Mouse (Mus musculus) midbrain, embryonic 12.5 days (tissue): ENCODE results near the gene Snx19. TPM values are rescaled to one million over a fixed set of nuclear protein-coding genes. Genes with fewer than 3 reads are reported as not detected.
A peak's percentile ranks its signal among the peaks of the same experiment; 100 is the strongest.

ENCODE experiments used
- ATAC-seq: fragments of 200-750 bp; cut with Nextera tagmentation; 2 replicates; pipeline ENCODE4 v1.8.0; 2017; ENCODE audit warnings: low read depth, moderate TSS enrichment, moderate library complexity; ENCODE audit not compliant: low FRiP score
- H3K27ac ChIP-seq: fragments of 300-500 bp; sonication (generic); replicated peaks from 2 replicates; pipeline ENCODE4 v1.5.1; 2016; ENCODE audit warnings: mild to moderate bottlenecking
- H3K27me3 ChIP-seq: fragments of 300-500 bp; sonication (generic); 2 replicates; pipeline ENCODE4 v1.6.1; 2016; ENCODE audit warnings: mild to moderate bottlenecking
- H3K36me3 ChIP-seq: fragments of 300-500 bp; sonication (generic); 2 replicates; pipeline ENCODE4 v1.6.1; 2016
- H3K4me1 ChIP-seq: fragments of 300-500 bp; sonication (generic); 2 replicates; pipeline ENCODE4 v1.6.1; 2016
- H3K4me2 ChIP-seq: fragments of 300-500 bp; sonication (generic); replicated peaks from 2 replicates; pipeline ENCODE4 v1.6.1; 2016; ENCODE audit warnings: mild to moderate bottlenecking, moderate library complexity
- H3K4me3 ChIP-seq: fragments of 300-500 bp; sonication (generic); 2 replicates; pipeline ENCODE4 v1.5.1; 2016; ENCODE audit warnings: mild to moderate bottlenecking
- H3K9ac ChIP-seq: fragments of 300-500 bp; sonication (generic); replicated peaks from 2 replicates; pipeline ENCODE4 v1.6.1; 2016; ENCODE audit warnings: mild to moderate bottlenecking, moderate library complexity
- H3K9me3 ChIP-seq: fragments of 300-500 bp; sonication (generic); 2 replicates; pipeline ENCODE4 v1.6.1; 2016; ENCODE audit warnings: mild to moderate bottlenecking
- WGBS: fragments of 180-500 bp; shearing (Covaris S2); methylation state at CpG from one replicate; pipeline ENCODE4 v1.1.7; 2016; 5-methylcytosine and 5-hydroxymethylcytosine counted together
- polyA plus RNA-seq: library from polyadenylated mRNA; unstranded; fragments of >200 nt; fragmentation: Nextera tagmentation; extraction: Ambion mirVana; gene quantifications from 2 replicates; pipeline ENCODE4 v1.2.1, GENCODE M21; 2016

Gene Snx19
- polyA plus RNA-seq, 1 experiment from 2014 or later, result 27.8 TPM

DNA sequence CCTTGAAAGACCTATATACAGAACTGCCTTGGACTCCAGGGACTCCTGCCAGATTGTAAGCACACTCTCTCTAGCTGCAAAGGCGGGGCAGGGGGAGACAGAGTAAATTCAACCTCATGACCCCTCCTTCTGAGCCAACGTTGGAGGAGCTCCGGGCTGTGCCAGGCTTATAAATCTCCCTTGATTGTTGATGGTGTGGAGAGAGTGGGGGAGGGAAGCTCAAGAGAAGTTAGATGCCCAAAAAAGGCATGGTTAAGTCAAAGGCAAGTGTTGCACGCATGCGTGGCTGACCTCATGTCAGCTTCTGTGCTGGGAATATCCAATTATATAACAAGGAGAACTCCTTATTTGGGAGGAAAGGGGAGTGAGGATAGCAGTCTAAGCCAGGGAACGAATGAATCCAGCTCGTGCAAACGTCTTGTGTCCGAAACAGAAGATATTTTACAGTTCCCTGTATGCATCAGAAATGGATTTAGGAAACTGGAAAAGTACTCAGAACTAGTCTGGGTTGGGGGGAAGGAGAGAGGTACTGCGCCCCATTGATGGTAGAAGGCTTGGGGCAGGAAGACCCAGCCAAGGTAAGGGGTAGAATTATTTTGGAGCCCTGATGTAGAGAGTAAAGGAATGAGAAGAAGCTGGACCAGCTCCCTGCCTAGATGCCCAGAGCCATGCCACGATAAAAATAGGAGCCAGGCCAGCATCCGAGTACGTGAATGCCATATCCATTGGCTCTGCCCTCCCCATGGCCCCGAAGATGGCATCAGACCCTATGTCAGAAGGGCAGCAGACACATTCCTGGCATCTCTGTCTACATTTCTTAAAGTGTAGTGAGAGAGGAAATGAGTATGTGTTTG lies 18.6 kb downstream of the Snx19 start:
- H3K4me3 ChIP-seq, result no peak overlapping the region
- H3K4me1 ChIP-seq, result peaks cover 10% of the 10 kb centered on the region
- no peaks in the 10 kb centered on the region for H3K9me3 ChIP-seq
- WGBS, result 86% methylated on average over 14 of the region's 14 CpGs
- no peak for ATAC-seq
- H3K9ac ChIP-seq, result no peak overlapping the region
- H3K27ac ChIP-seq, result no peak overlapping the region
- H3K4me2 ChIP-seq, result no peak overlapping the region
- peaks cover 61% of the 10 kb centered on the region for H3K36me3 ChIP-seq
- no peaks in the 10 kb centered on the region for H3K27me3 ChIP-seq

DNA sequence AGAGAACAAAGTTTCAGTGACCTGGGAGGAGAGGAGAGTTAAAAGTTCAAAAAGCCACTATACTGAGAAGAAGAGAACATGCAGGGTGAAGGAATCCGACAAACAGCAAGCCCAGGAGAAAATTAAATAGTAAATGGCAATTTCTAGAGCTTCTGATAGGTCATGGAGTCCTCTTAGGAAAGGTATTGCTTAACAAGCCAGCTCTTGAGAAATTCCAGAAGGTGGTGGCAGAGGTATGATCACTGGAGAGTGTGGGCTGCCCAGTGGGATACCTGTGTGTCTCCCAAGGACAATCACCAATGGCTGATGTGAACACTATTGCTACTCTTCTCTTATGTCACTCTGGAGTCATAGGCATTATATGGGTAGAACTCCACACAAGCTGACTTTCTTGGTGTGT lies 19.2 kb downstream of the Snx19 start:
- no peak overlapping the region for H3K4me2 ChIP-seq
- H3K9ac ChIP-seq, result no peak overlapping the region
- H3K4me1 ChIP-seq, result peaks cover 10% of the 10 kb centered on the region
- peaks cover 62% of the 10 kb centered on the region for H3K36me3 ChIP-seq
- H3K27ac ChIP-seq, result no peak overlapping the region
- H3K27me3 ChIP-seq, result no peaks in the 10 kb centered on the region
- 95% methylated on average over 1 of the region's 1 CpGs for WGBS
- no peak for ATAC-seq
- no peak overlapping the region for H3K4me3 ChIP-seq
- no peaks in the 10 kb centered on the region for H3K9me3 ChIP-seq

DNA sequence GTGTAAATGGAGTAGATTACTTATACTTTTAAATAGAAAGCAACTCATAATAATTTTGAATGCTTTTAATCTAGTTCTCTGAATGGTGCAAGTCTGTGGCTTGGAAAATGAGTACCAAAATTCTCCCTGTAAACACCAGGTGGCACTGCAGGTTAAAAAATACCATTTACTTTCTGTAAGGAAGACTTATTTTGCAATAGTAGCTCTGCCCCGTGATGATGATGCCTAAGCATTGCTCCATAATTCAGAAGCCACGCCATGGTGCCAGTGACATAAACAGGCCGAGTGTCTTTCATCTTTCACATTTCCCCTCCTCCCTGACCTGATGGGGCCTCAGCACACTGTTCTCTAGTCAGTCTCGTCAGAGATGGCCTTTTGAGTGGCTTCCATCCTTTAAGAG lies 21.6 kb downstream of the Snx19 start:
- ATAC-seq, result no peak
- Histone ChIP-seq H3K4me2 (no peak overlapping the region), H3K9me3 (no peaks in the 10 kb centered on the region), H3K9ac (no peak overlapping the region), H3K27ac (no peak overlapping the region), H3K4me1 (peaks cover 10% of the 10 kb centered on the region), H3K27me3 (no peaks in the 10 kb centered on the region), H3K36me3 (peaks cover 59% of the 10 kb centered on the region), H3K4me3 (no peak overlapping the region)
- 33% methylated on average over 4 of the region's 4 CpGs for WGBS

DNA sequence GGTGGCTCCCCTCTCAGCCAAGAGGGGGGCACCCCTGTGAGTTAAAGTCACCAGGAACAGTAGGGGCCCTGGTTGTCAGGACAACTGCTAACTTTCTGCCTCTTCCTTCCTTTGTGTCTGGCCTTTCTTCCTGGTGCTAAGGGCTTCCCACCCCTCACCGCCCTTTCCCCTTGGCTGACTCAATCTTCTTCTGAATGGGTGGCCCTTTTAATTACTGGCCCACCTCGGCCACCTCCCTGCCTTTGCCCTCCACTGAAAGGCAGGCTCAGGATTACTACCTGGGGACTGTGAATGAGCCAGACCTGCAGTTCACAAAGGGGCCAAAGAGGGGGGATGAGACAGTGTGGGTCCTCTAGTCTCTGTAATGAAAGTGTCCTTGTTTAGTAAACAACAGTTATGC lies 23.0 kb downstream of the Snx19 start:
- no peak overlapping the region for H3K9ac ChIP-seq
- no peak overlapping the region for H3K27ac ChIP-seq
- 3% methylated on average over 2 of the region's 2 CpGs for WGBS
- ATAC-seq, result no peak
- H3K4me2 ChIP-seq, result no peak overlapping the region
- H3K27me3 ChIP-seq, result no peaks in the 10 kb centered on the region
- H3K4me3 ChIP-seq, result no peak overlapping the region
- no peaks in the 10 kb centered on the region for H3K9me3 ChIP-seq
- peaks cover 45% of the 10 kb centered on the region for H3K36me3 ChIP-seq
- peaks cover 10% of the 10 kb centered on the region for H3K4me1 ChIP-seq

DNA sequence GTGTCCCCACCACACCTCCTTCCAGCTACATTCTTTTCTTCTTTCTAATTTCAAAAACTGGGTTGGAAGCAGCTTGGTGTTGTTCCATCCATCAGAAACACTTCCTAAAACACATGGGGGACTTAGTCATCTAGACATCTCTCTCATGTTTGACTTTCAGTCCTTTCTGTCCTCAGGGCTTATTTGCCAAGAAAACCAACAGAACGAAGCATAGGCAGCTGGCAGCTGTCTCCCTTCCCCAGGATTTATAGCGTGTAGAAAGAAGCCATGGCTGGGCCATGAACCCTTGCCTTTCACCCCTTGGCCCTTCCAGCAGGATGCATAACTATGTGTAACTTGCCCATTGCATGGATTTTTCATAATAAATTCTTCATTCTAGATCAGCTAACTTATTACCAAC lies 23.9 kb downstream of the Snx19 start:
- no peaks in the 10 kb centered on the region for H3K27me3 ChIP-seq
- H3K9me3 ChIP-seq, result no peaks in the 10 kb centered on the region
- peaks cover 37% of the 10 kb centered on the region for H3K36me3 ChIP-seq
- peaks cover 10% of the 10 kb centered on the region for H3K4me1 ChIP-seq
- no peak overlapping the region for H3K4me2 ChIP-seq
- H3K27ac ChIP-seq, result no peak overlapping the region
- WGBS, result 82% methylated on average over 2 of the region's 2 CpGs
- H3K4me3 ChIP-seq, result no peak overlapping the region
- H3K9ac ChIP-seq, result no peak overlapping the region
- no peak for ATAC-seq

DNA sequence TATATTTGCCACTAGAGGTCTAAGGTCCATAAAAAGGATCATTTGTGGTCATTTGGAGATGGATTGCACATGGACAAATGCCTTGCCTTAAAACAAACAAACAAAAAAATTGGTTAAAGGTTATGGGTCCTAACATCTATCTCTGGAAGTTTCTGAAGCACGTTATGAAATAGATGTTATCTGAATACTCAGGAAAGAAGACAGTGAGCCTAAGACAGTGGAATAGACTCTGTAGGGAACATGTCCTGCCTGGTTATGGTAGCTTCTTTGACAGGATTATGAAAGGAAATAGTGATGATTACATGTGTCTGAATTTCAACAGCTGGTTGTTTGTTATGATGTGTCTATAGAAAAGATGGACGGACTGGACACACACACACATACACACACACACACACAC lies 27.6 kb downstream of the Snx19 start:
- Histone ChIP-seq H3K27me3 (no peaks in the 10 kb centered on the region), H3K9me3 (no peaks in the 10 kb centered on the region), H3K9ac (no peak overlapping the region), H3K36me3 (peaks cover 43% of the 10 kb centered on the region), H3K4me1 (peaks cover 7% of the 10 kb centered on the region), H3K27ac (no peak overlapping the region), H3K4me3 (no peak overlapping the region), H3K4me2 (no peak overlapping the region)
- ATAC-seq, result no peak
- WGBS, result 92% methylated on average over 2 of the region's 2 CpGs

DNA sequence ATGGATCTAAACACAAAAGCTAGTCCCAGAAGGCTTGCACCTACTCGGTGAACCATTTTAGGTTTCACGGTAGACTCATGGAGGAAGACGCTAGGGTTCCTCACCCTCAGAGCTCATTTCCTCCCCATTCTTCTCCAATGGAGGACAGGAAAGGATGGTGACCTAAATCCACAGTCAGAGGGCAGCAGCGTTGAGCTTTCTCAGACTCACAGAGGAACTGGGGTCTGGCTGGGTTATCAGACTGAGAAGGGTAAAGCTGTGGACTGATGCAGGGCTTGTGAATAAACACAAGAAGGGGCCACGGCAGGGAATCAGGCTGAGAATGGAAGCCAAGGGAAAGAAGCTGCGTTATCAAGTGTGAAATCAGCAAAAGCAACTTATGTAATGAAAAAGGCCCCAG lies 29.3 kb downstream of the Snx19 start:
- H3K4me3 ChIP-seq, result no peak overlapping the region
- 86% methylated on average over 6 of the region's 6 CpGs for WGBS
- no peak for ATAC-seq
- H3K9ac ChIP-seq, result no peak overlapping the region
- H3K4me1 ChIP-seq, result no peaks in the 10 kb centered on the region
- peaks cover 35% of the 10 kb centered on the region for H3K36me3 ChIP-seq
- H3K27me3 ChIP-seq, result no peaks in the 10 kb centered on the region
- no peak overlapping the region for H3K27ac ChIP-seq
- H3K4me2 ChIP-seq, result no peak overlapping the region
- no peaks in the 10 kb centered on the region for H3K9me3 ChIP-seq

DNA sequence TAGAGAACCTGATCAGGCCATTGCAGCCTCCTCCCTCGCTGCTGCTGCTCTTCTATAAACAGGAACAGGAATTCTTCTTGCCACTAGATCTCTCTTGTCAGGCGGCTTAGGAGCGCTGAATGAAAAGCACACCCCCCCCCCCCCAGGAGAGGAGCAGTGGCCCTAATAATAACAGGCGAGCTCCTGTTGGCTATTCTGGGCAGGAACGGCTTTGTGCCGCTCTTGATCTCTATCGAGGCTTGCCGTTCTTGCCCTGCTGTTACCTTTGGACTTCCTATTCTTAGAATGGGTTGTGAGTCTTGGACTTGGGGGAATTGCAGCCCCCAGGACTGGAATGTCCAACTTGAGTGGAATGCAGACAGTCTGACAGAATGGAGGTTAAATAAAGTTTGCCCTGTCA lies 33.6 kb downstream of the Snx19 start:
- no peaks in the 10 kb centered on the region for H3K9me3 ChIP-seq
- no peaks in the 10 kb centered on the region for H3K4me1 ChIP-seq
- H3K27me3 ChIP-seq, result no peaks in the 10 kb centered on the region
- 84% methylated on average over 8 of the region's 8 CpGs for WGBS
- peaks cover 53% of the 10 kb centered on the region for H3K36me3 ChIP-seq
- no peak overlapping the region for H3K27ac ChIP-seq
- no peak overlapping the region for H3K4me3 ChIP-seq
- no peak overlapping the region for H3K9ac ChIP-seq
- H3K4me2 ChIP-seq, result no peak overlapping the region
- no peak for ATAC-seq

DNA sequence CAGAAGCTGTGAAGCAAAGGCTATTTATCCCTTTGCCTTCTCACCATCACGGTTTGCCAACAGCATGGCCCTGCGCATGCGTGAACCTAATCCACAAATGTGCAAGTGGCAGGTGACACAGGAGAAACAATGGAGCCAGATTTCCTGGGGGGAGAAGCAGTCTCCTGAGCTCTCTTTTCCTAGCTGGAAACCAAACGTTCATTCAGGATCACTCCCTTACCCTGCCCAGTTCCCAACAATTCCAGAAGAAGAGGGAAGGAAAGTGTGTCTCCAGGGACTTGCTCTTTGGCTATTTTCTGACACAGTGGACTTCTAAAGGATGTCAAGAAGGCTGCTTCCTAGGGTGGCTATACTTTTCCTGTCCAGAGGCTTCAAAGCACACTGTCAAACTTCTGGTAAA lies 37.8 kb downstream of the Snx19 start:
- no peak for ATAC-seq
- H3K27me3 ChIP-seq, result no peaks in the 10 kb centered on the region
- no peak overlapping the region for H3K4me3 ChIP-seq
- no peak overlapping the region for H3K27ac ChIP-seq
- H3K9ac ChIP-seq, result no peak overlapping the region
- WGBS, result 86% methylated on average over 4 of the region's 4 CpGs
- H3K4me2 ChIP-seq, result no peak overlapping the region
- no peaks in the 10 kb centered on the region for H3K4me1 ChIP-seq
- peaks cover 62% of the 10 kb centered on the region for H3K36me3 ChIP-seq
- H3K9me3 ChIP-seq, result no peaks in the 10 kb centered on the region

DNA sequence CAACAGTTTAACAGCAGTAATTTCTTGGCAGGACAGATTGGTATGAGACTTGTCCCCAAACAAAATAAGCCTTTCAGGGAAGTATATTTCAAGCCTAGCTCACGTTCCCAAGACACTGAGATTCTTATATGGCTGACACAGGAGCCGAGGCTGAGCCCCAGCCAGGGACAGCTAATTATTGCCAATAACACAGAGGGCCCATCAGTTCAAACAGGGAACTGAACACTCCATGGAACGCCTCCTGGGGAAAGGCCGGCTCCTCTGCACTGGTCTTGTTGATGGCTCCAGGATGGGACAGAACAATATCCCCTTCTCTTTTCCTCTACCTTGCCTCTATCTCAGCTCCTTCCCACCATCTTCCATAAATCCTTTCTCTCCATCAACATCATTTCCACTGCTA lies 53.1 kb downstream of the Snx19 start:
- no peaks in the 10 kb centered on the region for H3K36me3 ChIP-seq
- no peak overlapping the region for H3K27ac ChIP-seq
- no peak overlapping the region for H3K9ac ChIP-seq
- no peaks in the 10 kb centered on the region for H3K4me1 ChIP-seq
- H3K4me3 ChIP-seq, result no peak overlapping the region
- no peaks in the 10 kb centered on the region for H3K9me3 ChIP-seq
- H3K4me2 ChIP-seq, result no peak overlapping the region
- WGBS, result 72% methylated on average over 4 of the region's 4 CpGs
- H3K27me3 ChIP-seq, result peaks cover 4% of the 10 kb centered on the region; the same call in 1 of the 2 replicates
- no peak for ATAC-seq

DNA sequence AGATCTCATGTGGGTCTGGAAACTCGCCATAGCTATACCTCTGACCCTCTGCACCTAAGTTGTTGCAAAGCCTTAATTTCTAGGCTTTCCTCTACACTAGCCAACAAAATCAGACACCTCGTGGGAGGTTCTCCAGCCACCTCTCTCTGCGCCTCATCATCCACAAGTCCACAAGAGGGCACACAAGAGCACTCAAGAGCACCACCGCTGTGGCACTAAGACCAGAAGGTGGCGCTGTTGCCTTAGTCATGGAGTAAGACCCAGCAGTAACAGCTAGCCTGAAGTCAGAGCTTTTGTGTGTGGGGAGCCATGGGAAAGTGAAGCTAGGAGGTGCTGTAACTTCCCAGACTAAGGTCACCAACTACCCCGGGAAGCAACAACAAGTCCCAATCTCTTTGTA lies 53.6 kb downstream of the Snx19 start:
- H3K4me3 ChIP-seq, result no peak overlapping the region
- H3K27ac ChIP-seq, result no peak overlapping the region

DNA sequence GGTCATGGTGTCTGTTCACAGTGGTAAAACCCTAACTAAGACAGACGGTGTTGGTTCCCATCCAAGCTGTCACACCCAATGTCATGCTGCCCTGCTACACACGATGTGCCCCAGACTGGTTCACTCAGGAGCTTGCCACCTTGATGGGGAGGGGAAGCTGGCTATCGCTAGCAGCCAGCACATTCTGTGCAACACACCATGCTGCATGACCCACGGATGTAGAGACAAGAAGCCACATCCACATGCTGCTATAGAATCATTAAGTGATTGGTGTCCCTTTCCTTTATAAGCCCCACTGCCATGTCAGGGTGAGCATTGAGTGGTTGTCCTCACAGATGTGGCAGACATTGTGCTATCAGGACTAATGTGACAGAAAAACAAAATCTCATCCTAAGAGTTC lies 55.2 kb downstream of the Snx19 start:
- no peaks in the 10 kb centered on the region for H3K36me3 ChIP-seq
- no peak overlapping the region for H3K4me2 ChIP-seq
- peaks cover 4% of the 10 kb centered on the region; the same call in 1 of the 2 replicates for H3K27me3 ChIP-seq
- no peaks in the 10 kb centered on the region for H3K4me1 ChIP-seq
- no peak overlapping the region for H3K9ac ChIP-seq
- 83% methylated on average over 4 of the region's 4 CpGs for WGBS
- H3K27ac ChIP-seq, result no peak overlapping the region
- no peaks in the 10 kb centered on the region for H3K9me3 ChIP-seq
- no peak for ATAC-seq
- H3K4me3 ChIP-seq, result no peak overlapping the region

More for the DNA sequence above, 53.6 kb downstream of the Snx19 start:
- H3K4me2 ChIP-seq, result no peak overlapping the region
- ATAC-seq, result peak; percentile 89
- no peaks in the 10 kb centered on the region for H3K36me3 ChIP-seq
- WGBS, result 3% methylated on average over 6 of the region's 6 CpGs
- peaks cover 4% of the 10 kb centered on the region; the same call in 1 of the 2 replicates for H3K27me3 ChIP-seq
- no peaks in the 10 kb centered on the region for H3K4me1 ChIP-seq
- no peaks in the 10 kb centered on the region for H3K9me3 ChIP-seq
- H3K9ac ChIP-seq, result no peak overlapping the region

DNA sequence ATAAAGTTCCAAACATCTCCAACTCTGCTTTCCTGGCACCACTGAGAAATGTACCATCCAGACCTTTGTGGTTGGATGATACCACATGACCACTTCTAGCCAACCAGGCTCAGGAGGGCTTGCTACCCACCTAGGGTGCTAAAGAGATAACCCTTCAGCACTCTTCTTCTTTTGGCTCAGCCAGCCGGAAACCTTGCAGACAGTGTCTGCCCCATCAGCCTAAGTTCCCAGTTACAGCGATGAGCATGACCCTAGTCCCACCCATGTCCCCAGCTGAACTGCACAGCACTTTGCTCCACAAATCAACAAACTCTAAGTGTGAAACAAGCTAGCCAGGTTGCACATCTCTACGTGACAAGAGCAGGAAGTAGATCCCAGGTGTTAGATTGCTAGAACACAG lies 57.3 kb downstream of the Snx19 start:
- 93% methylated on average over 3 of the region's 3 CpGs for WGBS
- Histone ChIP-seq H3K4me2 (no peak overlapping the region), H3K4me3 (no peak overlapping the region), H3K36me3 (no peaks in the 10 kb centered on the region), H3K9me3 (no peaks in the 10 kb centered on the region), H3K4me1 (no peaks in the 10 kb centered on the region), H3K9ac (no peak overlapping the region), H3K27ac (no peak overlapping the region), H3K27me3 (peaks cover 4% of the 10 kb centered on the region; the same call in 1 of the 2 replicates)
- ATAC-seq, result no peak
